Mouse (Mus musculus) intestine, embryonic 15.5 days (tissue): ENCODE results near the gene Oxgr1. TPM values are rescaled to one million over a fixed set of nuclear protein-coding genes. Genes with fewer than 3 reads are reported as not detected.
"Not testable (repeated sequence)": the region's sequence is repeated elsewhere in the genome, so short reads cannot be mapped to it uniquely, and the experiment has no call there.

Experiments used
- ATAC-seq: fragments of 200-750 bp; cut with Nextera tagmentation; 2 replicates; pipeline ENCODE4 v1.8.0; 2017; ENCODE audit warnings: moderate TSS enrichment, moderate library complexity
- H3K27ac ChIP-seq: fragments of 300-500 bp; sonication (generic); 2 replicates; pipeline ENCODE4 v1.5.1; 2015; ENCODE audit warnings: mild to moderate bottlenecking, inconsistent platforms
- H3K27me3 ChIP-seq: fragments of 300-500 bp; sonication (generic); replicated peaks from 2 replicates; pipeline ENCODE4 v1.6.1; 2015; ENCODE audit warnings: inconsistent platforms
- H3K36me3 ChIP-seq: fragments of 300-500 bp; sonication (generic); 2 replicates; pipeline ENCODE4 v1.6.1; 2015; ENCODE audit warnings: inconsistent platforms
- H3K4me1 ChIP-seq: fragments of 300-500 bp; sonication (generic); replicated peaks from 2 replicates; pipeline ENCODE4 v1.6.1; 2015; ENCODE audit warnings: inconsistent platforms
- H3K4me2 ChIP-seq: fragments of 300-500 bp; sonication (generic); replicated peaks from 2 replicates; pipeline ENCODE4 v1.6.1; 2015; ENCODE audit warnings: mild to moderate bottlenecking, inconsistent platforms
- H3K4me3 ChIP-seq: fragments of 300-500 bp; sonication (generic); replicated peaks from 2 replicates; pipeline ENCODE4 v1.5.1; 2015; ENCODE audit warnings: inconsistent platforms
- H3K9ac ChIP-seq: fragments of 300-500 bp; sonication (generic); 2 replicates; pipeline ENCODE4 v1.6.1; 2015; ENCODE audit warnings: inconsistent platforms
- H3K9me3 ChIP-seq: fragments of 300-500 bp; sonication (generic); 2 replicates; pipeline ENCODE4 v1.6.1; 2016; ENCODE audit warnings: inconsistent platforms
- WGBS: fragments of 180-500 bp; shearing (Covaris S2); methylation state at CpG from one replicate; pipeline ENCODE4 v1.1.7; 2015; 5-methylcytosine and 5-hydroxymethylcytosine counted together
- polyA plus RNA-seq: library from polyadenylated mRNA; unstranded; fragments of >200 nt; fragmentation: Nextera tagmentation; extraction: Ambion mirVana; gene quantifications from 2 replicates; pipeline ENCODE4 v1.2.1, GENCODE M21; 2015

Gene Oxgr1
- polyA plus RNA-seq, 1 experiment from 2014 or later: 0.05 TPM

GRCm38 (mm10) chr14:120005153-120005552, 37.1 kb downstream of the Oxgr1 start:
- no peak for ATAC-seq
- 24% methylated on average over 1 of the region's 1 CpGs for WGBS
- Histone ChIP-seq H3K36me3 (no peaks in the 10 kb centered on the region), H3K4me2 (no peak overlapping the region), H3K27me3 (no peaks in the 10 kb centered on the region), H3K4me3 (no peak overlapping the region), H3K9me3 (no peaks in the 10 kb centered on the region), H3K4me1 (no peaks in the 10 kb centered on the region), H3K27ac (no peak overlapping the region), H3K9ac (no peak overlapping the region)

DNA sequence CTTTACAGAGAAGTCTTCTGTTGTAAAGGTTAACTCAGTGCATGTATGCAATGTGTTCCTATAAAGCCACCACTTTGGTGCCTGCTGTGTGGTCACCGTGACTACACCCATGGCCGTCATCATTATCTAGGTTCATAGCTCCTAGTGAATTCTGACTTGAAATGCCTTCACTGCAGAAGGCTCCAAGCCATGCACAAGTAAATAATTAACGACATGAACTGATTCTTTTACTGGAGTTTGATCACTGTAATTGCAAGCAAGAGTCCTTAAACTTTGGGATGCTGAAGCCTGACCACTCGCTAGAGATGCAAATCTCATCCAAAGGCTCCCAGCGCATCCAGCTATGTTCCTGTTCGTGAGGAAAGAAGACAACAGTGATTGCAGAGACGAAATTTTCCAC, 38.6 kb downstream of the Oxgr1 start:
- WGBS: 82% methylated on average over 7 of the region's 7 CpGs
- Histone ChIP-seq H3K27ac (no peak overlapping the region), H3K9ac (no peak overlapping the region), H3K4me2 (no peak overlapping the region), H3K4me3 (no peak overlapping the region), H3K9me3 (no peaks in the 10 kb centered on the region), H3K27me3 (no peaks in the 10 kb centered on the region), H3K36me3 (no peaks in the 10 kb centered on the region), H3K4me1 (no peaks in the 10 kb centered on the region)
- ATAC-seq: no peak

- no peak overlapping the region for H3K27ac ChIP-seq
- H3K36me3 ChIP-seq: no peaks in the 10 kb centered on the region
- no peak for ATAC-seq
- no peak overlapping the region for H3K4me2 ChIP-seq
- no peaks in the 10 kb centered on the region for H3K4me1 ChIP-seq
- H3K27me3 ChIP-seq: no peaks in the 10 kb centered on the region
- 82% methylated on average over 4 of the region's 4 CpGs for WGBS
- no peak overlapping the region for H3K9ac ChIP-seq
- H3K9me3 ChIP-seq: no peaks in the 10 kb centered on the region
- H3K4me3 ChIP-seq: no peak overlapping the region
Measured at GRCm38 (mm10) chr14:120002673-120003072, 39.6 kb downstream of the Oxgr1 start.

- ATAC-seq: 0 out of 2 replicates have a peak, but pooled peaks have one; percentile 55
- Histone ChIP-seq H3K4me1 (0 out of 2 replicates have a peak, but pooled peaks cover 3% of the 10 kb centered on the region), H3K4me2 (no peak overlapping the region), H3K9me3 (no peaks in the 10 kb centered on the region), H3K27ac (no peak overlapping the region), H3K4me3 (no peak overlapping the region), H3K27me3 (no peaks in the 10 kb centered on the region), H3K36me3 (no peaks in the 10 kb centered on the region), H3K9ac (no peak overlapping the region)
- WGBS: 40% methylated on average over 10 of the region's 10 CpGs
Measured at GRCm38 (mm10) chr14:119989651-119990050, 52.6 kb downstream of the Oxgr1 start.

DNA sequence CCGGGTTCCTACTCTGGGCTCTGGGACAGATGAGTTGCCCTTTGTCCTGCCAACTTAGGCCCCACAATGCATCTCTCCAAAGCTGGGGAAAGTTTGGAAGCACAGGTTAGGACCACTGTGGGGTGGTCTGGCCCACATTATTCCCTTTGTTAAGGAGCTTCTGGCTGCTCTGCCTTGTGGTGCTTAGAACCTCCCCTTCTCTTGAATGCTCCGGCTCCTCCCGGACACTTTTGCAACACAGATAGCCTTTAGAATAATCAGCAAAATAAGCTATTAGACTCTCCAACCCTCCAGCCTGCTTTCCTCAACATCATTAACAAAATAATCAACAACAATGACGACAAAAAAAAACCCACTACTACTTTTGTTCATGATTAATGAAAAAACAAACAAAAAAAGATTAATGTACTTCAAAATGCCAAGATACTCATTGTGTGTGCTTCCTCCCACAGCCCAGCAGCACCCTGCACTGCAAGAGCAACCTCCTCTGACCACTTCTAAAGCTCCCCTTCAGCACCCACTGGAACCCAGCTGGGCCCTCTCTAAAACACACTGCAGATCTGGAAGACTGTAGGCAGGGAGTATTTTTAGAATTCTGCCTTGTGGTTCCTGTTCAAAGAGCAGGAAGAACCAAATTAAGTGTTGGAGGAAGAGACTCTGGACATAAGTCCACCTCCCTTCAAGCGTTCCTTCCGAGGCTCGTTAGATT, 53.1 kb downstream of the Oxgr1 start:
- Histone ChIP-seq H3K9ac (no peak overlapping the region), H3K4me3 (no peak overlapping the region), H3K4me2 (no peak overlapping the region), H3K4me1 (0 out of 2 replicates have a peak, but pooled peaks cover 3% of the 10 kb centered on the region), H3K27ac (no peak overlapping the region), H3K9me3 (no peaks in the 10 kb centered on the region), H3K27me3 (no peaks in the 10 kb centered on the region), H3K36me3 (no peaks in the 10 kb centered on the region)
- ATAC-seq: 0 out of 2 replicates have a peak, but pooled peaks have one; percentile 40
- 44% methylated on average over 7 of the region's 7 CpGs for WGBS

GRCm38 (mm10) chr14:119987257-119987656, 55.0 kb downstream of the Oxgr1 start:
- Histone ChIP-seq H3K4me2 (no peak overlapping the region), H3K27me3 (no peaks in the 10 kb centered on the region), H3K4me3 (no peak overlapping the region), H3K9me3 (no peaks in the 10 kb centered on the region), H3K36me3 (no peaks in the 10 kb centered on the region), H3K9ac (no peak overlapping the region), H3K4me1 (0 out of 2 replicates have a peak, but pooled peaks cover 3% of the 10 kb centered on the region), H3K27ac (no peak overlapping the region)
- ATAC-seq: peak; percentile 60; the same call in 1 of the 2 replicates
- WGBS: 46% methylated on average over 1 of the region's 1 CpGs

GRCm38 (mm10) chr14:119986778-119987177, 55.5 kb downstream of the Oxgr1 start:
- H3K27me3 ChIP-seq: no peaks in the 10 kb centered on the region
- H3K27ac ChIP-seq: no peak overlapping the region
- no peak overlapping the region for H3K9ac ChIP-seq
- H3K9me3 ChIP-seq: no peaks in the 10 kb centered on the region
- no peak overlapping the region for H3K4me2 ChIP-seq
- ATAC-seq: no peak
- no peaks in the 10 kb centered on the region for H3K36me3 ChIP-seq
- 76% methylated on average over 6 of the region's 6 CpGs for WGBS
- H3K4me3 ChIP-seq: no peak overlapping the region
- H3K4me1 ChIP-seq: 0 out of 2 replicates have a peak, but pooled peaks cover 3% of the 10 kb centered on the region

DNA sequence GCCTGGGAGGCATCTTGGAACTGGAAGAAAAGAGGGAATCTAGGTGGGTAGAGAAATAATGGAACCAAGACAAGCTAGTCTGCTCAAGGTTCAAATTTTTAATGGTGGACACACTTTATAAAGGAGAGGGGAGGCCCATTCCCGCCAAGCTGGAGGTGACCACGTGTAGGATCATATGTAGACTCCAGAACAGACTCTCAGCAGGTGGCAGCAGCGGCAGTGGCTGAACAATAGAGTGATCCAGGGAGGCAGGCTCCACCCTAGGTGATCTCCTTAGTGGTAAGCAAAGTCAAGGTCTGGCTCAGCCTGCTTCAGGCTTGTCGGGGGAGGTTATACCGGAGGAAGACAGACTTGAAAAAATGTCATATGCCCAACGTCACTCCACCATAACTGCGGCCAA, 55.9 kb downstream of the Oxgr1 start:
- H3K36me3 ChIP-seq: not testable (repeated sequence)
- 81% methylated on average over 7 of the region's 7 CpGs for WGBS

GRCm38 (mm10) chr14:119981314-119981713, 60.9 kb downstream of the Oxgr1 start:
- H3K27me3 ChIP-seq: no peaks in the 10 kb centered on the region
- H3K4me2 ChIP-seq: no peak overlapping the region
- H3K4me1 ChIP-seq: no peaks in the 10 kb centered on the region
- H3K27ac ChIP-seq: no peak overlapping the region
- H3K9ac ChIP-seq: no peak overlapping the region
- H3K4me3 ChIP-seq: no peak overlapping the region
- 65% methylated on average over 5 of the region's 5 CpGs for WGBS
- H3K36me3 ChIP-seq: no peaks in the 10 kb centered on the region
- ATAC-seq: no peak
- H3K9me3 ChIP-seq: no peaks in the 10 kb centered on the region

More for the DNA sequence above, 55.9 kb downstream of the Oxgr1 start:
- H3K9ac ChIP-seq, H3K9me3 ChIP-seq, H3K27me3 ChIP-seq, H3K4me1 ChIP-seq, ATAC-seq, H3K27ac ChIP-seq, H3K4me2 ChIP-seq, H3K4me3 ChIP-seq: not testable (repeated sequence)

DNA sequence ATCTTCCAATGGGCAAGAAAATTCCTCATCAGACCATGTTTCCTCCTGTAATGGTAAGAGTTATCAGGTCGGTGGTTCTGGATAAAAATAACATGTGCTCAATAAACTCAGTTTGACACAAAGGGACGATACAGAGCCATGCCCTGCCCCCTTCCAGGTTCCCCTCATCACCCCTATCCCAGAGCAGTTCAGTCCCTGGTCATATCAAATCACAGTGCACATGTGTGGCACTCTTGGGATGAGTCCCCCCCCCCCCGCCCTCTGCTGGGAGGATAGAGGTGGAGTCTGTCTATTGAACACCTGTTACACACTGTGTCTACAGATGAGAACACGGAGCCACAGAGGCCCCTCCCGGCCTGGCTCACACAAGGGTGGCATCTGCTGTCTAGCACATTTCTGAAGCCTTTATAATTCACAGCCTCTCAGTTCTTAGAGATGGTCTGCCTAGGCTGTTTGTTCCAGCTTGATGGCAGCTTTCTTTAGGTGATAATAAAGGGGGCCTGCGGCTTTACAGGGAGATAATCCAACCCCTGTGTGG, 61.5 kb downstream of the Oxgr1 start:
- Histone ChIP-seq H3K4me2 (no peak overlapping the region), H3K9ac (no peak overlapping the region), H3K4me1 (no peaks in the 10 kb centered on the region), H3K36me3 (no peaks in the 10 kb centered on the region), H3K27me3 (no peaks in the 10 kb centered on the region), H3K4me3 (no peak overlapping the region), H3K9me3 (no peaks in the 10 kb centered on the region), H3K27ac (no peak overlapping the region)
- no peak for ATAC-seq
- WGBS: 79% methylated on average over 6 of the region's 6 CpGs

Other genes starting within 250 kb of the Oxgr1 start
- gene Mbnl2, start 233.2 kb upstream of the Oxgr1 start, polyA plus RNA-seq: 105 and 111 TPM in 2 replicates